Mouse (Mus musculus) inflammation-experienced regulatory T-cells, adult 16 weeks (primary cell): Measurements from ENCODE around the gene Hmx3. TPM values are rescaled to one million over a fixed set of nuclear protein-coding genes. Genes with fewer than 3 reads are reported as not detected.

Source experiments
- polyA plus RNA-seq: library from polyadenylated mRNA; unstranded; fragments of 100-300 nt; shearing (Covaris generic); gene quantifications from one replicate; pipeline ENCODE4 v1.2.1, GENCODE M21; 2017

The Hmx3 gene
- polyA plus RNA-seq, result not detected

GRCm38 (mm10) chr7:131542115-131542871 lies at the start of gene Hmx3:
Hmx3 (plus strand) TSS chr7:131542867.

GRCm38 (mm10) chr7:131548473-131548872 lies 5.8 kb downstream of the Hmx3 start, which contains the start of gene Hmx2:
Hmx2 (plus strand) TSS chr7:131548773.

GRCm38 (mm10) chr7:131559986-131560696 lies 17.5 kb downstream of the Hmx3 start, which contains the start of gene Bub3:
Bub3 (plus strand) TSS chr7:131560222.

Other genes starting within 250 kb of the Hmx3 start
- gene Cuzd1, start 220.6 kb upstream of the Hmx3 start, polyA plus RNA-seq, result not detected
- not detected for gene Fam24b, start 213.4 kb upstream of the Hmx3 start, polyA plus RNA-seq
- gene Fam24a, start 209.0 kb upstream of the Hmx3 start, polyA plus RNA-seq, result not detected
- gene 2310057M21Rik, start 180.1 kb upstream of the Hmx3 start, polyA plus RNA-seq, result 28.3 TPM
- 53.2 TPM for gene Pstk, start 171.7 kb upstream of the Hmx3 start, polyA plus RNA-seq
- gene Ikzf5, start 132.3 kb upstream of the Hmx3 start, polyA plus RNA-seq, result 29.9 TPM
- gene Acadsb, start 132.3 kb upstream of the Hmx3 start, polyA plus RNA-seq, result 80.8 TPM
- gene Hmx2, start 5.9 kb downstream of the Hmx3 start, polyA plus RNA-seq, result not detected
- 179 TPM for gene Bub3, start 17.4 kb downstream of the Hmx3 start, polyA plus RNA-seq